Mouse (Mus musculus) brain, adult 10 weeks (tissue): Measurements from ENCODE around the gene Foxr1. TPM values are rescaled to one million over a fixed set of nuclear protein-coding genes. Genes with fewer than 3 reads are reported as not detected.

Experiments
- polyA plus RNA-seq: library from polyadenylated mRNA; stranded (reverse); fragments of 350-450 nt; fragmentation: Illumina TruSeq; extraction: RNeasy Lipid Tissue Mini Kit (QIAGEN cat#74804); gene quantifications from one replicate; pipeline ENCODE4 v1.2.3, GENCODE M21; 2015; ENCODE audit warnings: low read depth, low replicate concordance

Gene Foxr1
- not detected for polyA plus RNA-seq

GRCm38 (mm10) chr9:44440961-44441360 lies at the start of gene Foxr1:
TSS of gene Foxr1 (minus strand) at chr9:44441136.

GRCm38 (mm10) chr9:44482552-44482951 lies 41.6 kb upstream of the Foxr1 start, which contains the start of gene Bcl9l:
TSS of gene Bcl9l (plus strand) at chr9:44482825.

GRCm38 (mm10) chr9:44454891-44455220 lies 13.9 kb upstream of the Foxr1 start, which contains the start of gene Upk2:
TSS of gene Upk2 (minus strand) at chr9:44454976.

GRCm38 (mm10) chr9:44418519-44419385 lies 22.2 kb downstream of the Foxr1 start, which contains the start of gene Ccdc84:
TSS of gene Ccdc84 (minus strand) at chr9:44418569.

GRCm38 (mm10) chr9:44406906-44407751 lies 33.8 kb downstream of the Foxr1 start, which contains the start of the genes Rps25 and Trappc4:
TSS of gene Rps25 (plus strand) at chr9:44407139.
TSS of gene Trappc4 (minus strand) at chr9:44407600.

GRCm38 (mm10) chr9:44396684-44397411 lies 44.1 kb downstream of the Foxr1 start, which contains the start of gene Slc37a4:
TSS of gene Slc37a4 (plus strand) at chr9:44396852.

Other genes with a start within 250 kb of the Foxr1 start
- 20.5 TPM for gene Cbl, start 207.1 kb downstream of the Foxr1 start, polyA plus RNA-seq
- 21.0 TPM for gene Ccdc153, start 200.5 kb downstream of the Foxr1 start, polyA plus RNA-seq
- gene Pdzd3, start 189.7 kb downstream of the Foxr1 start, polyA plus RNA-seq = 0.67 TPM
- gene Nlrx1, start 172.5 kb downstream of the Foxr1 start, polyA plus RNA-seq = 5.8 TPM
- gene Abcg4, start 152.5 kb downstream of the Foxr1 start, polyA plus RNA-seq = 43.6 TPM
- gene Hinfp, start 135.5 kb downstream of the Foxr1 start, polyA plus RNA-seq = 14.6 TPM
- 126 TPM for gene C2cd2l, start 120.9 kb downstream of the Foxr1 start, polyA plus RNA-seq
- 14.0 TPM for gene Dpagt1, start 115.1 kb downstream of the Foxr1 start, polyA plus RNA-seq
- gene H2afx, start 106.4 kb downstream of the Foxr1 start, polyA plus RNA-seq = 37.3 TPM
- gene Hmbs, start 96.9 kb downstream of the Foxr1 start, polyA plus RNA-seq = 27.9 TPM
- gene Vps11, start 79.5 kb downstream of the Foxr1 start, polyA plus RNA-seq = 49.3 TPM
- gene Hyou1, start 61.6 kb downstream of the Foxr1 start, polyA plus RNA-seq = 63.9 TPM
- gene Slc37a4, start 44.3 kb downstream of the Foxr1 start, polyA plus RNA-seq = 38.3 TPM
- 1,304 TPM for gene Rps25, start 34.0 kb downstream of the Foxr1 start, polyA plus RNA-seq
- gene Trappc4, start 33.5 kb downstream of the Foxr1 start, polyA plus RNA-seq = 113 TPM
- 29.7 TPM for gene Ccdc84, start 22.6 kb downstream of the Foxr1 start, polyA plus RNA-seq
- not detected for gene Upk2, start 13.8 kb upstream of the Foxr1 start, polyA plus RNA-seq
- gene Bcl9l, start 41.7 kb upstream of the Foxr1 start, polyA plus RNA-seq = 19.4 TPM
- not detected for gene Cxcr5, start 120.7 kb upstream of the Foxr1 start, polyA plus RNA-seq
- 61.7 TPM for gene Ddx6, start 163.8 kb upstream of the Foxr1 start, polyA plus RNA-seq
- not detected for gene Treh, start 232.1 kb upstream of the Foxr1 start, polyA plus RNA-seq